Comparison of ENCODE assay signal across 30 mouse cellular contexts in genomic region chr14:13962476-13962875, GRCm38 (mm10). TPM values are rescaled to one million over a fixed set of nuclear protein-coding genes. Genes with fewer than 3 reads are reported as not detected.
DNase-seq lines count a peak whose midpoint lies in the region; ATAC-seq and TF ChIP-seq lines count a peak whose summit lies in the region.
"Had no signal": no experiment of that assay in that cellular context is flagged by ENCODE, and none has a peak within 500 bp of the region (broad histone marks: within the 10 kb centered on the region; RNA-seq: fewer than 3 reads in every experiment).

No protein-coding gene starts in this region.

- TF ChIP-seq EP300 in stomach, postnatal 0 days (optimal IDR thresholded peaks at IDR 0.05): no peak

- no peak for TF ChIP-seq CTCF in stomach, postnatal 0 days (IDR thresholded peaks at IDR 0.05; ENCODE audit: low read depth)

- no peak overlapping the region for H3K4me3 ChIP-seq in kidney, embryonic 16.5 days (ENCODE audit: low read length)
- no peak overlapping the region for H3K4me3 ChIP-seq in liver, embryonic 12.5 days
- no peak overlapping the region for H3K4me3 ChIP-seq in liver, embryonic 11.5 days (ENCODE audit: low read depth, low read length)
- H3K4me3 ChIP-seq in liver, embryonic 15.5 days (replicated peaks): no peak overlapping the region
- H3K4me3 ChIP-seq in stomach, postnatal 0 days (ENCODE audit: low read depth, low read length): no peak overlapping the region

- H3K36me3 ChIP-seq in kidney, embryonic 16.5 days (ENCODE audit: insufficient read depth, low read length): no peaks in the 10 kb centered on the region
- H3K36me3 ChIP-seq in liver, embryonic 12.5 days: peaks cover under 1% of the 10 kb centered on the region; the same call in 1 of the 2 replicates
- no peaks in the 10 kb centered on the region for H3K36me3 ChIP-seq in liver, embryonic 11.5 days (ENCODE audit: control insufficient read depth, insufficient read depth, low read length)
- no peaks in the 10 kb centered on the region for H3K36me3 ChIP-seq in liver, embryonic 15.5 days (replicated peaks)
- no peaks in the 10 kb centered on the region for H3K36me3 ChIP-seq in stomach, postnatal 0 days (ENCODE audit: control insufficient read depth, insufficient read depth, low read length)
- H3K36me3 ChIP-seq: embryonic facial prominence, embryonic 15.5 days; heart, embryonic 15.5 days; stomach, embryonic 15.5 days had no signal

- H3K27ac ChIP-seq in kidney, embryonic 16.5 days (ENCODE audit: low read length): no peak overlapping the region
- H3K27ac ChIP-seq in liver, embryonic 12.5 days: no peak overlapping the region
- H3K27ac ChIP-seq in liver, embryonic 11.5 days (ENCODE audit: low read depth, low read length): no peak overlapping the region
- H3K27ac ChIP-seq in liver, embryonic 15.5 days (replicated peaks): no peak overlapping the region
- H3K27ac ChIP-seq in stomach, postnatal 0 days (replicated peaks): no peak overlapping the region
- H3K27ac ChIP-seq: heart, adult 2 months; heart, embryonic 15.5 days; hindbrain, embryonic 14.5 days; layer of hippocampus, adult 2 months; liver, embryonic 14.5 days had no signal

- H3K9me3 ChIP-seq in kidney, embryonic 16.5 days (ENCODE audit: low read length): no peaks in the 10 kb centered on the region
- H3K9me3 ChIP-seq in liver, embryonic 12.5 days (replicated peaks): no peaks in the 10 kb centered on the region
- no peaks in the 10 kb centered on the region for H3K9me3 ChIP-seq in liver, embryonic 11.5 days (ENCODE audit: control insufficient read depth, low read length)
- H3K9me3 ChIP-seq in liver, embryonic 15.5 days (replicated peaks): no peaks in the 10 kb centered on the region
- H3K9me3 ChIP-seq in stomach, postnatal 0 days (ENCODE audit: control insufficient read depth, low read length): no peaks in the 10 kb centered on the region
- H3K9me3 ChIP-seq: embryonic facial prominence, embryonic 15.5 days; heart, embryonic 15.5 days; midbrain, embryonic 10.5 days; stomach, embryonic 15.5 days had no signal

- no peak for ATAC-seq in kidney, embryonic 16.5 days (ENCODE audit: low FRiP score, low TSS enrichment)
- ATAC-seq in liver, embryonic 12.5 days: no peak
- no peak for ATAC-seq in liver, embryonic 11.5 days (replicated peaks; ENCODE audit: low FRiP score)
- ATAC-seq in liver, embryonic 15.5 days (ENCODE audit: insufficient read depth): no peak
- ATAC-seq in stomach, postnatal 0 days (ENCODE audit: low FRiP score, low TSS enrichment): no peak

- H3K9ac ChIP-seq in kidney, embryonic 16.5 days (replicated peaks; ENCODE audit: low read length): no peak overlapping the region
- H3K9ac ChIP-seq in liver, embryonic 12.5 days: no peak overlapping the region
- H3K9ac ChIP-seq in liver, embryonic 11.5 days (ENCODE audit: low read depth, low read length): no peak overlapping the region
- no peak overlapping the region for H3K9ac ChIP-seq in liver, embryonic 15.5 days
- H3K9ac ChIP-seq in stomach, postnatal 0 days (ENCODE audit: low read length): no peak overlapping the region
- H3K9ac ChIP-seq: embryonic facial prominence, embryonic 15.5 days; stomach, embryonic 15.5 days had no signal

- no peak overlapping the region for H3K4me2 ChIP-seq in kidney, embryonic 16.5 days (replicated peaks; ENCODE audit: low read depth, low read length)
- peak overlapping the region; percentile 87; the same call in 1 of the 2 replicates for H3K4me2 ChIP-seq in liver, embryonic 12.5 days
- no peak overlapping the region for H3K4me2 ChIP-seq in liver, embryonic 11.5 days
- 0 out of 2 replicates have a peak overlapping the region, but pooled peaks have one; percentile 13 for H3K4me2 ChIP-seq in liver, embryonic 15.5 days
- H3K4me2 ChIP-seq in stomach, postnatal 0 days (replicated peaks; ENCODE audit: low read depth): peak overlapping the region; percentile 14; the same call in 1 of the 2 replicates

- DNase-seq in kidney, adult 18-20 months: peak; percentile 16
- no peak for DNase-seq in liver, embryonic 11.5 days (ENCODE audit: low spot score)
- DNase-seq in stomach, postnatal 0 days (ENCODE audit: low spot score): no peak
- DNase-seq in embryo, embryonic 10 days (ENCODE audit: low spot score): no peak
- DNase-seq: adrenal gland, postnatal 25 days; cerebellum, adult 8-10 months; cerebellum, postnatal 36 days; gastrocnemius, postnatal 25 days; heart, adult 2 months; heart, postnatal 4 days; lung, postnatal 4 days had no signal

- H3K27me3 ChIP-seq in kidney, embryonic 16.5 days (ENCODE audit: insufficient read depth, low read length): no peaks in the 10 kb centered on the region
- no peaks in the 10 kb centered on the region for H3K27me3 ChIP-seq in liver, embryonic 12.5 days (replicated peaks)
- no peaks in the 10 kb centered on the region for H3K27me3 ChIP-seq in liver, embryonic 11.5 days (replicated peaks; ENCODE audit: control insufficient read depth, insufficient read depth, low read length)
- no peaks in the 10 kb centered on the region for H3K27me3 ChIP-seq in liver, embryonic 15.5 days
- H3K27me3 ChIP-seq in stomach, postnatal 0 days (ENCODE audit: control insufficient read depth, insufficient read depth, low read length): no peaks in the 10 kb centered on the region
- H3K27me3 ChIP-seq: embryonic facial prominence, embryonic 15.5 days; heart, embryonic 15.5 days; stomach, embryonic 15.5 days had no signal

- 87% methylated on average over 6 of the region's 6 CpGs for WGBS in kidney, embryonic 16.5 days
- 60% methylated on average over 6 of the region's 6 CpGs for WGBS in liver, embryonic 12.5 days (ENCODE audit: insufficient replicate concordance)
- 79% methylated on average over 6 of the region's 6 CpGs for WGBS in liver, embryonic 11.5 days
- WGBS in liver, embryonic 15.5 days (ENCODE audit: insufficient replicate concordance): 54% methylated on average over 6 of the region's 6 CpGs
- 76% methylated on average over 6 of the region's 6 CpGs for WGBS in stomach, postnatal 0 days

- peaks cover 15% of the 10 kb centered on the region for H3K4me1 ChIP-seq in kidney, embryonic 16.5 days (ENCODE audit: insufficient read depth, low read length)
- peaks cover 46% of the 10 kb centered on the region for H3K4me1 ChIP-seq in liver, embryonic 12.5 days
- H3K4me1 ChIP-seq in liver, embryonic 11.5 days (replicated peaks; ENCODE audit: control insufficient read depth, insufficient read depth, low read length): peaks cover 19% of the 10 kb centered on the region
- H3K4me1 ChIP-seq in liver, embryonic 15.5 days (replicated peaks): peaks cover 40% of the 10 kb centered on the region
- no peaks in the 10 kb centered on the region; the same call in 1 of the 2 replicates for H3K4me1 ChIP-seq in stomach, postnatal 0 days (replicated peaks; ENCODE audit: control insufficient read depth, insufficient read depth)

RNA-seq across cellular contexts. Expression of gene Thoc7, which starts 0.8 kb away (rescaled TPM):
- 155 and 170 TPM in 2 replicates for polyA plus RNA-seq in kidney, embryonic 16.5 days (2015; fragmentation: Nextera tagmentation; extraction: Ambion mirVana)
- 116 TPM in 2 replicates for polyA plus RNA-seq in liver, embryonic 12.5 days (2016; fragmentation: Nextera tagmentation; extraction: Ambion mirVana)
- 178 and 191 TPM in 2 replicates for polyA plus RNA-seq in liver, embryonic 11.5 days (2014; fragmentation: Nextera tagmentation; extraction: Ambion mirVana)
- polyA plus RNA-seq in liver, embryonic 15.5 days (2015; fragmentation: Nextera tagmentation; extraction: Ambion mirVana): 63.4 and 72.1 TPM in 2 replicates
- polyA plus RNA-seq in stomach, postnatal 0 days (2015; fragmentation: Nextera tagmentation; extraction: Ambion mirVana): 130 and 138 TPM in 2 replicates

RNA-seq across cellular contexts. Expression of gene Atxn7, which starts 1.2 kb away (rescaled TPM):
- polyA plus RNA-seq in kidney, embryonic 16.5 days (2015; fragmentation: Nextera tagmentation; extraction: Ambion mirVana): 3.4 and 4.4 TPM in 2 replicates
- polyA plus RNA-seq in liver, embryonic 12.5 days (2016; fragmentation: Nextera tagmentation; extraction: Ambion mirVana): 2.0 and 2.5 TPM in 2 replicates
- polyA plus RNA-seq in liver, embryonic 11.5 days (2014; fragmentation: Nextera tagmentation; extraction: Ambion mirVana): 3.0 and 4.0 TPM in 2 replicates
- 0.94 and 1.5 TPM in 2 replicates for polyA plus RNA-seq in liver, embryonic 15.5 days (2015; fragmentation: Nextera tagmentation; extraction: Ambion mirVana)
- 3.7 and 4.3 TPM in 2 replicates for polyA plus RNA-seq in stomach, postnatal 0 days (2015; fragmentation: Nextera tagmentation; extraction: Ambion mirVana)

RNA-seq across cellular contexts. Expression of gene Gm281, which starts 48.2 kb away (rescaled TPM):
- polyA plus RNA-seq in kidney, embryonic 16.5 days (2015; fragmentation: Nextera tagmentation; extraction: Ambion mirVana): not detected in 2 replicates
- not detected in 2 replicates for polyA plus RNA-seq in liver, embryonic 12.5 days (2016; fragmentation: Nextera tagmentation; extraction: Ambion mirVana)
- not detected in 2 replicates for polyA plus RNA-seq in liver, embryonic 11.5 days (2014; fragmentation: Nextera tagmentation; extraction: Ambion mirVana)
- polyA plus RNA-seq in liver, embryonic 15.5 days (2015; fragmentation: Nextera tagmentation; extraction: Ambion mirVana): not detected in 2 replicates
- not detected in 2 replicates for polyA plus RNA-seq in stomach, postnatal 0 days (2015; fragmentation: Nextera tagmentation; extraction: Ambion mirVana)
- polyA plus RNA-seq: brain, embryonic 14.5 days; CD4-positive, CD25-positive, alpha-beta regulatory T cell, adult 4 months; forebrain, embryonic 16.5 days; heart, embryonic 15.5 days; inflammation-experienced regulatory T-cells, adult 6 months; limb, embryonic 11.5 days; liver, embryonic 14.5 days; midbrain, embryonic 10.5 days; midbrain, embryonic 16.5 days; myocyte; neural tube, embryonic 14.5 days; stomach, embryonic 15.5 days; urinary bladder, adult 2 months had no signal

Comparison
In these comparisons a context has a peak if more than half of its experiments do, and no peak if none do; other contexts are left out.
1. H3K4me2 ChIP-seq: peak in liver, embryonic 12.5 days (single experiment), liver, embryonic 15.5 days (single experiment) and stomach, postnatal 0 days (single experiment); none in kidney, embryonic 16.5 days (single experiment) and liver, embryonic 11.5 days (single experiment).